Mouse (Mus musculus): Measurements from ENCODE around the gene Pdpr. TPM values are rescaled to one million over a fixed set of nuclear protein-coding genes. Genes with fewer than 3 reads are reported as not detected.
A peak's percentile ranks its signal among the peaks of the same experiment; 100 is the strongest.

Pdpr gene
- polyA plus RNA-seq (2012; rRNA removed), result 14.7 and 15.8 TPM in 2 replicates

GRCm38 (mm10) chr8:111093865-111094718 is at the start of gene Pdpr:
Gene Pdpr, plus strand, starts transcription at chr8:111094630.
- peaks cover 7% of the 10 kb centered on the region for H3K4me1 ChIP-seq (ENCODE audit: control insufficient read depth, insufficient read depth, low read length)
- peak within 1 kb of the TSS; percentile 67 for H3K4me3 ChIP-seq (ENCODE audit: insufficient read depth, low read length)
- TF ChIP-seq POLR2A (IDR thresholded peaks at IDR 0.05; ENCODE audit: extremely low read depth, insufficient read depth, low read length), result no peak
- TF ChIP-seq CTCF (IDR thresholded peaks at IDR 0.05; ENCODE audit: extremely low read depth, insufficient read depth, low read length), result no peak
- H3K27ac ChIP-seq (ENCODE audit: insufficient read depth, low read length), result peak within 1 kb of the TSS; percentile 90

GRCm38 (mm10) chr8:111048694-111049093 is 45.7 kb upstream of the Pdpr start:
- H3K27ac ChIP-seq (ENCODE audit: insufficient read depth, low read length), result no peak overlapping the region
- TF ChIP-seq CTCF (IDR thresholded peaks at IDR 0.05; ENCODE audit: extremely low read depth, insufficient read depth, low read length) (no peak), POLR2A (IDR thresholded peaks at IDR 0.05; ENCODE audit: extremely low read depth, insufficient read depth, low read length) (no peak)
- no peaks in the 10 kb centered on the region for H3K4me1 ChIP-seq (ENCODE audit: control insufficient read depth, insufficient read depth, low read length)
- no peak overlapping the region for H3K4me3 ChIP-seq (ENCODE audit: insufficient read depth, low read length)

GRCm38 (mm10) chr8:111049106-111049505 is 45.3 kb upstream of the Pdpr start:
- no peak for TF ChIP-seq CTCF (IDR thresholded peaks at IDR 0.05; ENCODE audit: extremely low read depth, insufficient read depth, low read length)
- no peak for TF ChIP-seq POLR2A (IDR thresholded peaks at IDR 0.05; ENCODE audit: extremely low read depth, insufficient read depth, low read length)
- no peak overlapping the region for H3K27ac ChIP-seq (ENCODE audit: insufficient read depth, low read length)

GRCm38 (mm10) chr8:111053827-111054518 is 40.5 kb upstream of the Pdpr start:
- H3K4me1 ChIP-seq (ENCODE audit: control insufficient read depth, insufficient read depth, low read length), result no peaks in the 10 kb centered on the region
- no peak for TF ChIP-seq POLR2A (IDR thresholded peaks at IDR 0.05; ENCODE audit: extremely low read depth, insufficient read depth, low read length)
- no peak for TF ChIP-seq CTCF (IDR thresholded peaks at IDR 0.05; ENCODE audit: extremely low read depth, insufficient read depth, low read length)
- H3K4me3 ChIP-seq (ENCODE audit: insufficient read depth, low read length), result no peak overlapping the region
- H3K27ac ChIP-seq (ENCODE audit: insufficient read depth, low read length), result no peak overlapping the region

More at GRCm38 (mm10) chr8:111049106-111049505, 45.3 kb upstream of the Pdpr start:
- Histone ChIP-seq H3K4me3 (ENCODE audit: insufficient read depth, low read length) (no peak overlapping the region), H3K4me1 (ENCODE audit: control insufficient read depth, insufficient read depth, low read length) (no peaks in the 10 kb centered on the region)

GRCm38 (mm10) chr8:111055031-111055634 is 39.3 kb upstream of the Pdpr start:
- no peak overlapping the region for H3K4me3 ChIP-seq (ENCODE audit: insufficient read depth, low read length)
- no peaks in the 10 kb centered on the region for H3K4me1 ChIP-seq (ENCODE audit: control insufficient read depth, insufficient read depth, low read length)
- no peak for TF ChIP-seq CTCF (IDR thresholded peaks at IDR 0.05; ENCODE audit: extremely low read depth, insufficient read depth, low read length)
- no peak for TF ChIP-seq POLR2A (IDR thresholded peaks at IDR 0.05; ENCODE audit: extremely low read depth, insufficient read depth, low read length)
- H3K27ac ChIP-seq (ENCODE audit: insufficient read depth, low read length), result no peak overlapping the region

- no peak overlapping the region; the same call in 1 of the 2 replicates for H3K4me3 ChIP-seq (ENCODE audit: insufficient read depth, low read length)
- no peak overlapping the region for H3K27ac ChIP-seq (ENCODE audit: insufficient read depth, low read length)
- TF ChIP-seq CTCF (IDR thresholded peaks at IDR 0.05; ENCODE audit: extremely low read depth, insufficient read depth, low read length) (no peak), POLR2A (IDR thresholded peaks at IDR 0.05; ENCODE audit: extremely low read depth, insufficient read depth, low read length) (no peak)
- no peaks in the 10 kb centered on the region for H3K4me1 ChIP-seq (ENCODE audit: control insufficient read depth, insufficient read depth, low read length)
These were observed 38.8 kb upstream of the Pdpr start for GRCm38 (mm10) chr8:111055661-111056060.

GRCm38 (mm10) chr8:111056158-111056663 is 38.2 kb upstream of the Pdpr start, which contains the start of gene Exosc6:
Gene Exosc6, plus strand, starts transcription at chr8:111056339.
- peak within 1 kb of the TSS; percentile 72 for H3K27ac ChIP-seq (ENCODE audit: insufficient read depth, low read length)
- peak within 1 kb of the TSS; percentile 66 for H3K4me3 ChIP-seq (ENCODE audit: insufficient read depth, low read length)
- peak; percentile 85 for TF ChIP-seq CTCF (IDR thresholded peaks at IDR 0.05; ENCODE audit: extremely low read depth, insufficient read depth, low read length)
- peak; percentile 38; the same call in 1 of the 2 replicates for TF ChIP-seq POLR2A (IDR thresholded peaks at IDR 0.05; ENCODE audit: extremely low read depth, insufficient read depth, low read length)
- no peaks in the 10 kb centered on the region for H3K4me1 ChIP-seq (ENCODE audit: control insufficient read depth, insufficient read depth, low read length)

- TF ChIP-seq POLR2A (IDR thresholded peaks at IDR 0.05; ENCODE audit: extremely low read depth, insufficient read depth, low read length) (no peak), CTCF (IDR thresholded peaks at IDR 0.05; ENCODE audit: extremely low read depth, insufficient read depth, low read length) (no peak)
- H3K27ac ChIP-seq (ENCODE audit: insufficient read depth, low read length), result peak overlapping the region; percentile 72
- H3K4me3 ChIP-seq (ENCODE audit: insufficient read depth, low read length), result peak overlapping the region; percentile 66
- no peaks in the 10 kb centered on the region for H3K4me1 ChIP-seq (ENCODE audit: control insufficient read depth, insufficient read depth, low read length)
These were observed 37.6 kb upstream of the Pdpr start for GRCm38 (mm10) chr8:111056691-111057293.
